Mouse (Mus musculus): ENCODE data around the gene Slc22a6.

DNA sequence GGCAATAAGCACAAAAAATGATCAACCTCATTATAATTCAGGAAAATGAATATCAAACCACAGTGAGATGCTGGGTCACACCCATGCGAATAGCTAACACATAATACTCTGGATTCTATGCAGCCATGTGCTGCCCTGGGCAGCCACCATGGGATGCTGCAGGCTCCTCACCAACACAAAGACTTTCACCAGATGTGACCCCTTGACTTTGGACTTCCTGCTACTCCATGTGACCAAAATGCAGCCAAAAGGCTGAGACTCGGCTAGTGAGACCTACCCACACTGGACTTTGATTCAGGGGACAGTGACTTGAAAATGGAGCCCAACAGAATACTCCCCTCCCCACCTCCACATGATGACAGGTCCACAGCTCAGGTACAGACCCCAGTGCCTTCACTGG is 12.4 kb downstream of the Slc22a6 start:
- TF ChIP-seq CTCF (IDR thresholded peaks at IDR 0.05; ENCODE audit: low read depth) (no peak), EP300 (optimal IDR thresholded peaks at IDR 0.05) (no peak)
